Mouse (Mus musculus): ENCODE data around the gene Sqstm1.

The Sqstm1 gene

DNA sequence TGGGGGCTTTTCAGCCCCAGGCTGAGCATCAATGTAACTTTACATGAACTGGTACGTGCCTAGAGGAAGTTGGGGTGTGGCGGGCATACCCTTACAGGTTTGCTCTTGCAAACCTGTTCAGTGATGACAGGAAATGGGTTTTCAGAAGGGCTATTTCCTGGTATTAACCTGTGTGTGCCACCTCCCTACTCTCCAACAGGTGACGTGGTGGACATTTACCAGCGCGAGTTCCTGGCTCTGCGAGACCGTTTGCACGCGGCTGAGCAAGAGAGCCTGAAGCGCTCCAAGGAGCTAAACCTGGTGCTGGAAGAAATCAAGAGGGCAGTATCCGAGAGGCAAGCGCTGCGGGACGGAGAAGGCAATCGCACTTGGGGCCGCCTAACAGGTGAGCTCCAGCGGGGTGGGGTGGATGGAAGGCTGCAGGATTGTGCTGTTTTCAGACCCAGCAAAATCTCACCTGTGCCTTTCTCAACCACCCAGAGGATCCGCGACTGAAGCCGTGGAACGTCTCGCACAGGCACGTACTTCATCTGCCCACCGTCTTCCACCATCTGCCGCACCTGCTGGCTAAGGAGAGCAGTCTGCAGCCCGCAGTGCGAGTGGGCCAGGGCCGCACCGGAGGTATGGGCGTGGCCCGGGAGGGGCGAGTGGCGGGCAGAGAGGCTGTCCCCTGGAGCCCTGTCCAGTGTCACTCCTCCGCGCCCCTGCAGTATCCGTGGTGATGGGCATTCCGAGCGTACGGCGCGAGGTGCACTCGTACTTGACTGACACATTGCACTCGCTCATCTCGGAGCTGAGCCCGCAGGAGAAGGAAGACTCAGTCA, 20.1 kb upstream of the Sqstm1 start:
- DNase-seq (ENCODE audit: low spot score): no peak

DNA sequence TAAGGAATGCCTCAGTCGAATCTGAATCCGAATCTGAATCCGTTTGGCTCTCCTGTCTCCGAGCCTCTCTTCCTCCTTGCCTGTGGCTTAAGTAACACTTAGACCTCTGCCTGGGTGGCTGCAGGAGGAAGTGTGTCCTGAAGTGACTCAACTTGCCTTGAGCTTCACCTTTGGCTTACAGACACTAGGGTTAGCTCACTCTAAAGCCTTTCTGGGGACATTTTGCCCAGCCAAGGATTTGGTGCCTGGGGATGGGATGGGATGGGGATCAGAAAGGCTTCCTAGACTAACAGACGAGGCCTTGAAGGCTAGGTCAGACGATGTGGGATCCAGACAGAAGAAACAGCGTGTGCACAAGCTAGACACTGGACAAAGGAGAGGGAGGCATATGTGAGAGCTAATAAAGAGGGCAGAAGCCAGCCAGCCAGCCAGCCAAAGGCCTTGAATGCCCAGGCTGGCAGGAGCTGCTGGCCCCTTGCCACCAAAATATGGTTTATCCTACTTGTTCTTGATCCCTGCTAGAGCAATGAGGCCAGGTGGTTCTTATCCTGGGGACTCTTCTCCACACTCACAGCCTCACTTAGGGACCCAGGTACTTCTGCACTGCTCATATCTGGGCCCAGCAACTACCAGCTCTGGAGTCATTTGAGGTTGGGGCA, 18.8 kb upstream of the Sqstm1 start:
- DNase-seq (ENCODE audit: low spot score): no peak

GRCm38 (mm10) chr11:50228772-50229171, 18.1 kb upstream of the Sqstm1 start:
- DNase-seq (ENCODE audit: low spot score): no peak

DNA sequence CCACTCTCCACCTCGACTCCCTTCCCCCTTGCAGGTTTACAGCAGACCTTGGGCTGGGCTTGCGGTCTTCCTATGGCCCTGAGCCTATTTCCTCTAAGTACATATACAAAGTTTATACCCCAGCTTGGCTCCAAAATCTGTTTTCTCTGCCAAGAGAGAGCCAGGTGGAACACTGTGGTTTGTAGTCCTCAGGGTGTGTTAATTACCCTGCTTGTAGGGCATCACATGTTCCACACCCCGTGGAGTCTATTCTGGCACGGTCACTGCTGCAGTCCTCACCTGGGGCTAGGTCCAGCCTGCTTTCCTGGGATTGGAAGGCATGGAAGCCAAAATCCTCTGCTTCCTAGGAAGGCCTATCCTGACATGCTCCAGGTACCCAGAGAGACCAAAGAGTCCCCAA, 17.1 kb upstream of the Sqstm1 start:
- DNase-seq (ENCODE audit: low spot score): no peak

DNA sequence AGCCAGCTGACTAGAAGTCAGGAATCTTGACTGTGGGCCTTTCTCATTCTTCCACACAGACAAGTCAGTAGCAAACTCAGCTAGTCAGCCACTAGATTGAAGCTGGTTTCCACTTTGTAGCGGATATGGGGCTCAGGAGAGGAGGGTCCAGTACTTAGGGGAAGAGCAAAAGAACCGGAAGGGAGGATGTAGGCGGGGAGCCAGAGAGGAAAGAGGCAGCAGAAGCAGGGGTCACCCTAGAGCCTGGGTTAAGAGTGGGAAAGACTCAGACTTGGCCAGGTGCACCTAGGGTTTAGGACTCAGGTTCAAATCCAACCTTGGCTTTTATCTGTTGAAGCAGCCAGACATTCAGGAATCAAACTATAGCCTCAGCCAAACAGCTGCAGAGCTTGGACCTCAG, 16.6 kb upstream of the Sqstm1 start:
- no peak for DNase-seq (ENCODE audit: low spot score)

- DNase-seq (ENCODE audit: low spot score): no peak
Observed at GRCm38 (mm10) chr11:50226406-50226805, 15.8 kb upstream of the Sqstm1 start.

GRCm38 (mm10) chr11:50225611-50226378, 15.2 kb upstream of the Sqstm1 start:
- peak; percentile 74 for DNase-seq (ENCODE audit: low spot score)

GRCm38 (mm10) chr11:50224671-50225530, 14.3 kb upstream of the Sqstm1 start:
- DNase-seq (ENCODE audit: low spot score): peak; percentile 89

DNA sequence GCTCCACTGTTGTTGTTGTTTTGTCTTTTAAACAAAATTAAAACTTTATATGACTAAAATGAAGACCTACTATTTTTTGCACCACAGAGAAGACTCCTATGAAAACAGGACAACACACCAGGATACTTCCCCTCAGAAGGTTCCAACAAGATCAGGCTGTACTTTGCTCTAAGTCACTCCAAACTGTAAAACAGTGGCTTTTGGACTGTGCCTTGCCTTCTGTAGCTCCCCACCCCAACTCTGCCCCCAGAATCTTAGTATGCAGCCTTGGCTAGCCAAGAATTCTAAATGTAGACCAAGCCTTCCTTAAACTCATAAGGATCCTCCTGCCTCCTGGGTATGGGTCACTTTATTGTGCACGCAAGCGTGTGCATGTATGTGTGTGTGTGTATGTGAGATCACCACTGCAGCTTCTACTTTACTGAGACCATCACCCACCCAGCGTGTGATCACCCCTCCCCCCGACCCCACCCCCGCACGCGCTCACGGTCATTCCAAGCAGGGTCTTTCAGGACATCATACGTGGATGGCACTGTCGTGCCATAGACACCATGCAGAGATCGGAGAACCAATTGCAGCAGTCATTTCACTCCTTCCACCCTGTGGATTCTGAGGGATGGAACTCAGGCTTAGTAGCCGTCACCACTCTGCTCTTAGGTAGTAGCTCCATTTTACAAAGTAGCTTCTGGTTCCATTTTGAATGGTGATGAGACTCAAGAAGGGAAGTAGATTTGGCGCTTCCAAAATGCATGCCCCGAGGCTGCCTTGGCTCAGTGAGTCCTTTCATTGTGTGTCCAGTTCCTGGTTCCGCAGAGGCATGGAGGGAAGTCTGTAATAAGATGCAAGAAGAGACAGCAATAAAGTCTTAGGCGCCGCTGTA, 13.4 kb upstream of the Sqstm1 start:
- no peak for DNase-seq (ENCODE audit: low spot score)

GRCm38 (mm10) chr11:50222559-50223276, 12.1 kb upstream of the Sqstm1 start:
- DNase-seq (ENCODE audit: low spot score): no peak

- DNase-seq (ENCODE audit: low spot score): no peak
Observed at GRCm38 (mm10) chr11:50219833-50220232, 9.2 kb upstream of the Sqstm1 start.

DNA sequence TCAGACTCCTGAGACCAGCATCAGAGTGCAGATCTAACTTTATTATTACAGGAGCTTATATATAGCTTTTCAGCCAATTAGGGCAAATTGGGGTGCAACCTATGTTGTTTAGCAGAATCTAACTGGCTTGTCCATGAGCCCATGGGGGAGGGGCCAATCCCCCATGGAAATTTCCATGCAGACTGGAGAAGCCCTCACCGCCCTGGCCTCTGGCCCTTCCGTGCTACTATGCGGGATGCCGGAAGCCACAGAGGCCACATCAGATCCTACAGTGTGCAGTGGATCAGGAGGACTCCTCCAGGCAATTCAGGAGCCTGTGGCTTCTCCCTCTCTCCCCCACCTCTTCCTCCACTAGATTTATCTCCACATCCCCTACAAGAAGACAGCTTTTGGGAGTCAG, 7.2 kb upstream of the Sqstm1 start:
- peak; percentile 40 for DNase-seq (ENCODE audit: low spot score)

GRCm38 (mm10) chr11:50216724-50217366, 6.2 kb upstream of the Sqstm1 start:
- DNase-seq (ENCODE audit: low spot score): no peak

DNA sequence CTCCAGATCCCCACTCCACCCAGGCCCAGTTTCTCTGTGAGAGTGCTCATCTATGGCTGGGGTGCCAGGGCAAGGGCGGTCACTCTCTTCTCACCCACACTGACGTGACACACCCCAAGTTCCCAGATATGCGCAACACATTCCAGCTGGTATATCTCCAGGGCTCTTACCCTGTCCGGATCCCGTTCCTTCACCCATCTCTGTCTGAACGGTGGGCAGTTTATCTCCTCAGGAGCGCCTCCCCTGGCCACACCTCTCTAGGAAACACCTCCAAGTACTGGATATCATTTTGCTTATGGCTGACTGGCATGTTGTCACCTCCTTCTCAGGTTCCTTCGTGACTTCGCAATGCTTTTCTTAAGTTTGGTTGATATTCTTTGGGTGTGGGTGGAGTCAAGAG, 5.0 kb upstream of the Sqstm1 start:
- DNase-seq (ENCODE audit: low spot score): no peak

- no peak for DNase-seq (ENCODE audit: low spot score)
Observed at GRCm38 (mm10) chr11:50214631-50215030, 4.0 kb upstream of the Sqstm1 start.

GRCm38 (mm10) chr11:50212848-50213758, 2.5 kb upstream of the Sqstm1 start:
- DNase-seq (ENCODE audit: low spot score): peak; percentile 95

DNA sequence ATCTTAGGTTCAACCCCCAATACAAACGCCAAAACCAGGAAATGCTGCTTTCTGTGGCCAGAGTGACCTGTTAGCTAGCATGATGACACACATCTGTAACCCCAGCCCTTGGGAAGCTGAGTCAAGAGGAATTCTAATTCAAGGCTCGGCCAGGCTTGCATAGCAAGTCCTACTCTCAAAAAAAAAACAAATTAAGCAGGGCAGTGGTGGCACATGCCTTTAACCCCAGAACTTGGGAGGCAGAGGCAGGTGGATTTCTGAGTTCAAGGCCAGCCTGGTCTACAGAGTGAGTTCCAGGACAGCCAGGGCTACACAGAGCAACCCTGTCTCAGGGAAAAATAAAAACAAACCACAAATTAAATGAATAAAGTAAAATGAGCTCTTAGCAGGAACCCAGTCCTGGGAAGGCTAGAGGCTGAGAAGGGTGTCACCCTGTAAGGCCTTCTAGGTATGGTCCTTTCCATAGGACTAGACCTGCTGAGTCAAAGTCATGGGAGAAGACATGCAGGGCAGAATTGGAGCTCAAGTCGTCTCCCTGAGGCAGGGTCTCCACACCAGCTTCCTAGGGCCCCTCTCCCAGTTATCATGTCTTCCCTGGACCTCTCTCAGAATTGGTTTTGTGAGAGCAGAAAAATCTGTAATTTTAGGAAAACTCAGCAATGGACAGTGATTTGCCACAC, 1.6 kb upstream of the Sqstm1 start:
- DNase-seq (ENCODE audit: low spot score): peak; percentile 90
